Mouse (Mus musculus) cerebellum, adult 2 months (tissue): ENCODE measurements around the gene Tcte1. TPM values are rescaled to one million over a fixed set of nuclear protein-coding genes. Genes with fewer than 3 reads are reported as not detected.

ENCODE experiments used
- DNase-seq, 2 experiments: peaks; one replicate each; pipeline ENCODE4 v3.0.0; 2021
- H3K27ac ChIP-seq: fragments of 200-500 bp; 2 replicates; pipeline ENCODE4 v1.5.1; 2012; ENCODE audit warnings: low read length, control low read depth, inconsistent platforms; ENCODE audit not compliant: insufficient read depth
- H3K27me3 ChIP-seq: fragments of 200-500 bp; 2 replicates; pipeline ENCODE4 v1.6.1; 2012; ENCODE audit warnings: inconsistent platforms, mild to moderate bottlenecking, low read length, moderate library complexity; ENCODE audit not compliant: control insufficient read depth, insufficient read depth
- H3K4me1 ChIP-seq: fragments of 200-500 bp; 2 replicates; pipeline ENCODE4 v1.6.1; 2011; ENCODE audit warnings: low read length; ENCODE audit not compliant: control insufficient read depth, insufficient read depth
- H3K4me3 ChIP-seq: fragments of 200-500 bp; replicated peaks from 2 replicates; pipeline ENCODE3; 2011; ENCODE audit warnings: mild to moderate bottlenecking, low read depth, low read length, control low read depth; ENCODE audit not compliant: insufficient read depth
- CTCF ChIP-seq: fragments of 200-500 bp; IDR thresholded peaks from 2 replicates; pipeline ENCODE4 v1.5.1; 2011; ENCODE audit warnings: low read depth, mild to moderate bottlenecking, control low read depth, low read length, moderate library complexity, borderline replicate concordance; ENCODE audit not compliant: insufficient read depth
- POLR2A ChIP-seq: fragments of 200-500 bp; IDR thresholded peaks from 2 replicates; pipeline ENCODE4 v1.6.1; 2011; ENCODE audit warnings: low read length, control low read depth, borderline replicate concordance; ENCODE audit not compliant: insufficient read depth
- WGBS: fragments of 180-500 bp; shearing (Covaris S2); methylation state at CpG from one replicate; pipeline ENCODE4 v1.1.7; 2018; 5-methylcytosine and 5-hydroxymethylcytosine counted together
- polyA plus RNA-seq: library from polyadenylated mRNA; depleted of rRNA; stranded (reverse); fragments of >200 nt; gene quantifications from 2 replicates; pipeline ENCODE4 v1.2.3, GENCODE M21; 2012; rRNA removed

Gene Tcte1
- polyA plus RNA-seq, 1 experiment, result 0.61 TPM

GRCm38 (mm10) chr17:45586449-45586837 lies 63.2 kb downstream of the Tcte1 start:
- no peaks in the 10 kb centered on the region for H3K27me3 ChIP-seq
- H3K4me1 ChIP-seq, result peaks cover 36% of the 10 kb centered on the region
- no peak overlapping the region for H3K27ac ChIP-seq
- H3K4me3 ChIP-seq, result no peak overlapping the region
- DNase-seq, result peak; percentile 12 to 40
- 99% methylated on average over 3 of the region's 3 CpGs for WGBS
- no peak for TF ChIP-seq POLR2A
- TF ChIP-seq CTCF, result peak; percentile 40; the same call in 1 of the 2 replicates

- 89% methylated on average over 7 of the region's 7 CpGs for WGBS
Observed at GRCm38 (mm10) chr17:45588370-45588769, 65.1 kb downstream of the Tcte1 start.

GRCm38 (mm10) chr17:45589236-45589635 lies 66.0 kb downstream of the Tcte1 start:
- WGBS, result 35% methylated on average over 7 of the region's 7 CpGs
- no peaks in the 10 kb centered on the region for H3K27me3 ChIP-seq
- TF ChIP-seq CTCF, result no peak
- peak; percentile 42 to 48 for DNase-seq
- H3K4me3 ChIP-seq, result no peak overlapping the region
- peak overlapping the region; percentile 29 for H3K27ac ChIP-seq
- H3K4me1 ChIP-seq, result peaks cover 57% of the 10 kb centered on the region

More at GRCm38 (mm10) chr17:45588370-45588769, 65.1 kb downstream of the Tcte1 start:
- DNase-seq, result peak in 1 of 2 experiments; percentile 13
- Histone ChIP-seq H3K27ac (no peak overlapping the region), H3K4me1 (peaks cover 54% of the 10 kb centered on the region), H3K4me3 (no peak overlapping the region), H3K27me3 (no peaks in the 10 kb centered on the region)
- no peak for TF ChIP-seq CTCF
- no peak for TF ChIP-seq POLR2A

GRCm38 (mm10) chr17:45589844-45590243 lies 66.6 kb downstream of the Tcte1 start:
- H3K4me3 ChIP-seq, result no peak overlapping the region
- 63% methylated on average over 8 of the region's 8 CpGs for WGBS
- TF ChIP-seq CTCF (no peak), POLR2A (no peak)
- H3K27ac ChIP-seq, result peak overlapping the region; percentile 29; the same call in 1 of the 2 replicates
- H3K27me3 ChIP-seq, result no peaks in the 10 kb centered on the region
- peak; percentile 10 to 13 for DNase-seq
- H3K4me1 ChIP-seq, result peaks cover 54% of the 10 kb centered on the region

GRCm38 (mm10) chr17:45590410-45590809 lies 67.2 kb downstream of the Tcte1 start:
- Histone ChIP-seq H3K4me1 (peaks cover 52% of the 10 kb centered on the region), H3K27me3 (no peaks in the 10 kb centered on the region), H3K4me3 (no peak overlapping the region), H3K27ac (no peak overlapping the region)
- WGBS, result 87% methylated on average over 6 of the region's 6 CpGs
- TF ChIP-seq CTCF, result no peak
- no peak for TF ChIP-seq POLR2A
- DNase-seq, result peak in 1 of 2 experiments; percentile 8

GRCm38 (mm10) chr17:45591701-45592605 lies 68.7 kb downstream of the Tcte1 start:
- peak overlapping the region; percentile 88 for H3K27ac ChIP-seq
- no peaks in the 10 kb centered on the region for H3K27me3 ChIP-seq
- TF ChIP-seq CTCF (no peak), POLR2A (no peak)
- peak overlapping the region; percentile 19 for H3K4me3 ChIP-seq
- WGBS, result 26% methylated on average over 16 of the region's 16 CpGs
- H3K4me1 ChIP-seq, result peaks cover 58% of the 10 kb centered on the region
- peak; percentile 51 to 59 for DNase-seq

Other genes starting within 250 kb of the Tcte1 start
- 37.7 and 38.1 TPM in 2 replicates for gene Cdc5l, start 89.7 kb upstream of the Tcte1 start, polyA plus RNA-seq
- 2.6 TPM in 2 replicates for gene Spats1, start 48.0 kb upstream of the Tcte1 start, polyA plus RNA-seq
- gene Aars2, start 16.6 kb upstream of the Tcte1 start, polyA plus RNA-seq, result 43.9 and 44.3 TPM in 2 replicates
- 125 and 130 TPM in 2 replicates for gene Tmem151b, start 26.2 kb downstream of the Tcte1 start, polyA plus RNA-seq
- gene Nfkbie, start 32.3 kb downstream of the Tcte1 start, polyA plus RNA-seq, result 12.5 and 13.5 TPM in 2 replicates
- gene Slc35b2, start 40.4 kb downstream of the Tcte1 start, polyA plus RNA-seq, result 71.3 and 74.0 TPM in 2 replicates
- 915 and 924 TPM in 2 replicates for gene Hsp90ab1, start 49.8 kb downstream of the Tcte1 start, polyA plus RNA-seq
- 72.2 and 75.6 TPM in 2 replicates for gene Slc29a1, start 76.2 kb downstream of the Tcte1 start, polyA plus RNA-seq
- not detected in 2 replicates for gene Mymx, start 78.7 kb downstream of the Tcte1 start, polyA plus RNA-seq
- gene Capn11, start 135.9 kb downstream of the Tcte1 start, polyA plus RNA-seq, result 3.8 and 4.7 TPM in 2 replicates
- 78.4 and 84.2 TPM in 2 replicates for gene Mrpl14, start 162.9 kb downstream of the Tcte1 start, polyA plus RNA-seq
- 196 and 199 TPM in 2 replicates for gene Tmem63b, start 163.5 kb downstream of the Tcte1 start, polyA plus RNA-seq
- 0.27 and 0.54 TPM in 2 replicates for gene 1600014C23Rik, start 210.4 kb downstream of the Tcte1 start, polyA plus RNA-seq